Mouse (Mus musculus): Measurements from ENCODE around the gene Cacna1d.

The Cacna1d gene

GRCm38 (mm10) chr14:30367074-30367473 is 124.2 kb downstream of the Cacna1d start:
- no peaks in the 10 kb centered on the region for H3K36me3 ChIP-seq (ENCODE audit: control insufficient read depth, insufficient read depth, low read length, poor library complexity, severe bottlenecking)
- no peak for DNase-seq (ENCODE audit: low read depth, low spot score)
- no peaks in the 10 kb centered on the region for H3K27me3 ChIP-seq (ENCODE audit: control insufficient read depth, insufficient read depth, low read length, poor library complexity, severe bottlenecking)

GRCm38 (mm10) chr14:30365866-30366265 is 125.4 kb downstream of the Cacna1d start:
- Histone ChIP-seq H3K27me3 (ENCODE audit: control insufficient read depth, insufficient read depth, low read length, poor library complexity, severe bottlenecking) (no peaks in the 10 kb centered on the region), H3K36me3 (ENCODE audit: control insufficient read depth, insufficient read depth, low read length, poor library complexity, severe bottlenecking) (no peaks in the 10 kb centered on the region)
- DNase-seq (ENCODE audit: low read depth, low spot score), result no peak

GRCm38 (mm10) chr14:30363487-30364167 is 127.6 kb downstream of the Cacna1d start:
- H3K36me3 ChIP-seq (ENCODE audit: control insufficient read depth, insufficient read depth, low read length, poor library complexity, severe bottlenecking), result no peaks in the 10 kb centered on the region

GRCm38 (mm10) chr14:30362370-30362769 is 128.9 kb downstream of the Cacna1d start:
- no peaks in the 10 kb centered on the region for H3K27me3 ChIP-seq (ENCODE audit: control insufficient read depth, insufficient read depth, low read length, poor library complexity, severe bottlenecking)
- DNase-seq (ENCODE audit: low read depth, low spot score), result peak; percentile 41
- no peaks in the 10 kb centered on the region for H3K36me3 ChIP-seq (ENCODE audit: control insufficient read depth, insufficient read depth, low read length, poor library complexity, severe bottlenecking)

More at GRCm38 (mm10) chr14:30363487-30364167, 127.6 kb downstream of the Cacna1d start:
- no peaks in the 10 kb centered on the region for H3K27me3 ChIP-seq (ENCODE audit: control insufficient read depth, insufficient read depth, low read length, poor library complexity, severe bottlenecking)
- no peak for DNase-seq (ENCODE audit: low read depth, low spot score)

GRCm38 (mm10) chr14:30360478-30360877 is 130.8 kb downstream of the Cacna1d start:
- Histone ChIP-seq H3K36me3 (ENCODE audit: control insufficient read depth, insufficient read depth, low read length, poor library complexity, severe bottlenecking) (no peaks in the 10 kb centered on the region), H3K27me3 (ENCODE audit: control insufficient read depth, insufficient read depth, low read length, poor library complexity, severe bottlenecking) (no peaks in the 10 kb centered on the region)
- no peak for DNase-seq (ENCODE audit: low read depth, low spot score)

GRCm38 (mm10) chr14:30360004-30360403 is 131.3 kb downstream of the Cacna1d start:
- no peak for DNase-seq (ENCODE audit: low read depth, low spot score)
- no peaks in the 10 kb centered on the region for H3K27me3 ChIP-seq (ENCODE audit: control insufficient read depth, insufficient read depth, low read length, poor library complexity, severe bottlenecking)
- no peaks in the 10 kb centered on the region for H3K36me3 ChIP-seq (ENCODE audit: control insufficient read depth, insufficient read depth, low read length, poor library complexity, severe bottlenecking)

- H3K36me3 ChIP-seq (ENCODE audit: control insufficient read depth, insufficient read depth, low read length, poor library complexity, severe bottlenecking), result no peaks in the 10 kb centered on the region
- H3K27me3 ChIP-seq (ENCODE audit: control insufficient read depth, insufficient read depth, low read length, poor library complexity, severe bottlenecking), result 0 out of 2 replicates have a peak, but pooled peaks cover 1% of the 10 kb centered on the region
- no peak for DNase-seq (ENCODE audit: low read depth, low spot score)
Measured at GRCm38 (mm10) chr14:30358028-30358427, 133.2 kb downstream of the Cacna1d start.

GRCm38 (mm10) chr14:30356456-30356855 is 134.8 kb downstream of the Cacna1d start:
- Histone ChIP-seq H3K27me3 (ENCODE audit: control insufficient read depth, insufficient read depth, low read length, poor library complexity, severe bottlenecking) (0 out of 2 replicates have a peak, but pooled peaks cover 1% of the 10 kb centered on the region), H3K36me3 (ENCODE audit: control insufficient read depth, insufficient read depth, low read length, poor library complexity, severe bottlenecking) (no peaks in the 10 kb centered on the region)
- no peak for DNase-seq (ENCODE audit: low read depth, low spot score)

GRCm38 (mm10) chr14:30354761-30355160 is 136.5 kb downstream of the Cacna1d start:
- 0 out of 2 replicates have a peak, but pooled peaks cover 1% of the 10 kb centered on the region for H3K27me3 ChIP-seq (ENCODE audit: control insufficient read depth, insufficient read depth, low read length, poor library complexity, severe bottlenecking)
- H3K36me3 ChIP-seq (ENCODE audit: control insufficient read depth, insufficient read depth, low read length, poor library complexity, severe bottlenecking), result no peaks in the 10 kb centered on the region
- no peak for DNase-seq (ENCODE audit: low read depth, low spot score)

- 0 out of 2 replicates have a peak, but pooled peaks cover 1% of the 10 kb centered on the region for H3K27me3 ChIP-seq (ENCODE audit: control insufficient read depth, insufficient read depth, low read length, poor library complexity, severe bottlenecking)
- no peaks in the 10 kb centered on the region for H3K36me3 ChIP-seq (ENCODE audit: control insufficient read depth, insufficient read depth, low read length, poor library complexity, severe bottlenecking)
- peak; percentile 5 for DNase-seq (ENCODE audit: low read depth, low spot score)
Measured at GRCm38 (mm10) chr14:30354127-30354463, 137.2 kb downstream of the Cacna1d start.

- no peaks in the 10 kb centered on the region for H3K36me3 ChIP-seq (ENCODE audit: control insufficient read depth, insufficient read depth, low read length, poor library complexity, severe bottlenecking)
- H3K27me3 ChIP-seq (ENCODE audit: control insufficient read depth, insufficient read depth, low read length, poor library complexity, severe bottlenecking), result 0 out of 2 replicates have a peak, but pooled peaks cover 1% of the 10 kb centered on the region
- peak; percentile 34 for DNase-seq (ENCODE audit: low read depth, low spot score)
Measured at GRCm38 (mm10) chr14:30353291-30354126, 137.7 kb downstream of the Cacna1d start.

- no peak for DNase-seq (ENCODE audit: low read depth, low spot score)
- Histone ChIP-seq H3K27me3 (ENCODE audit: control insufficient read depth, insufficient read depth, low read length, poor library complexity, severe bottlenecking) (0 out of 2 replicates have a peak, but pooled peaks cover 1% of the 10 kb centered on the region), H3K36me3 (ENCODE audit: control insufficient read depth, insufficient read depth, low read length, poor library complexity, severe bottlenecking) (no peaks in the 10 kb centered on the region)
Measured at GRCm38 (mm10) chr14:30352951-30353270, 138.3 kb downstream of the Cacna1d start.

- no peaks in the 10 kb centered on the region for H3K36me3 ChIP-seq (ENCODE audit: control insufficient read depth, insufficient read depth, low read length, poor library complexity, severe bottlenecking)
- peak; percentile 8 for DNase-seq (ENCODE audit: low read depth, low spot score)
- H3K27me3 ChIP-seq (ENCODE audit: control insufficient read depth, insufficient read depth, low read length, poor library complexity, severe bottlenecking), result 0 out of 2 replicates have a peak, but pooled peaks cover 1% of the 10 kb centered on the region
Measured at GRCm38 (mm10) chr14:30352061-30352950, 138.9 kb downstream of the Cacna1d start.

- DNase-seq (ENCODE audit: low read depth, low spot score), result no peak
Measured at GRCm38 (mm10) chr14:30350285-30350684, 141.0 kb downstream of the Cacna1d start.

More at GRCm38 (mm10) chr14:30350285-30350684, 141.0 kb downstream of the Cacna1d start:
- H3K27me3 ChIP-seq (ENCODE audit: control insufficient read depth, insufficient read depth, low read length, poor library complexity, severe bottlenecking), result peaks cover 1% of the 10 kb centered on the region; the same call in 1 of the 2 replicates
- H3K36me3 ChIP-seq (ENCODE audit: control insufficient read depth, insufficient read depth, low read length, poor library complexity, severe bottlenecking), result no peaks in the 10 kb centered on the region

Data from splenic B cell, adult 2 months (primary cell).